Mouse (Mus musculus) thymus, adult 2 months (tissue): ENCODE measurements around the gene Gp5.

ENCODE experiments used
- CTCF ChIP-seq: fragments of 200-500 bp; IDR thresholded peaks from 2 replicates; pipeline ENCODE4 v1.5.1; 2012; ENCODE audit warnings: mild to moderate bottlenecking, control low read depth, low read length, moderate library complexity, borderline replicate concordance; ENCODE audit not compliant: control insufficient read depth, poor library complexity, insufficient read depth; ENCODE audit errors: extremely low read depth
- POLR2A ChIP-seq: fragments of 200-500 bp; IDR thresholded peaks from 2 replicates; pipeline ENCODE4 v1.6.1; 2012; ENCODE audit warnings: mild to moderate bottlenecking, low read length, control low read depth, moderate library complexity; ENCODE audit not compliant: control insufficient read depth, poor library complexity, insufficient read depth; ENCODE audit errors: extremely low read depth

DNA sequence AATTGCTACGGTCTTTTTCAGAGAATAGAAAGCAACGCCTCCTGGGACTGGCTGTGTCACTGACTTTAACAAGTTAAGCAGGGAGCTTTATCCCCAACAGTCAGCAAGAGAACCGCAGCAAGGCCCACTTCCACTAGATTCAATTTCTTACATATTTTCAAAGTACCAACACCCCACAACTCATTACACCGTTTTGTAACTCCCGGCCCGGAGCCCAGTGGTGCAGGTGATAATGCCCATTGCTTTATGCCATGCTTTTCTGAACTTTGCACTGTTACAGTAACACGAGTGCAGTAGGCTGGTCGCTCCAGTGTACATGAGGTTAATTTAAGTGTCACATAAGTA lies 436 bp downstream of the Gp5 start:
- TF ChIP-seq CTCF (no peak), POLR2A (no peak)
